Mouse (Mus musculus): Measurements from ENCODE around the gene Mllt10.

Mllt10 gene

GRCm38 (mm10) chr2:18051026-18051830, 3.8 kb upstream of the Mllt10 start:
- DNase-seq (ENCODE audit: low spot score in 2 of 2), result no peak

- no peak for DNase-seq (ENCODE audit: low spot score in 2 of 2)
Measured at GRCm38 (mm10) chr2:18051831-18052170, 3.2 kb upstream of the Mllt10 start.

- DNase-seq (ENCODE audit: low spot score in 2 of 2), result no peak
Measured at GRCm38 (mm10) chr2:18052581-18052980, 2.5 kb upstream of the Mllt10 start.

GRCm38 (mm10) chr2:18053243-18053950, 1.6 kb upstream of the Mllt10 start:
- no peak for DNase-seq (ENCODE audit: low spot score in 2 of 2)

GRCm38 (mm10) chr2:18053951-18054530, 996 bp upstream of the Mllt10 start:
- DNase-seq (ENCODE audit: low spot score in 2 of 2), result no peak

GRCm38 (mm10) chr2:18055929-18056785, 1.1 kb downstream of the Mllt10 start:
- peak; percentile 81 to 87 for DNase-seq (ENCODE audit: low spot score in 2 of 2)

- DNase-seq (ENCODE audit: low spot score in 2 of 2), result peak; percentile 75 to 77
Measured at GRCm38 (mm10) chr2:18056786-18057255, 1.8 kb downstream of the Mllt10 start.

GRCm38 (mm10) chr2:18057336-18058145, 2.5 kb downstream of the Mllt10 start:
- DNase-seq (ENCODE audit: low spot score in 2 of 2), result peak; percentile 55 to 72

GRCm38 (mm10) chr2:18058146-18058708, 3.2 kb downstream of the Mllt10 start:
- no peak for DNase-seq (ENCODE audit: low spot score in 2 of 2)

- DNase-seq (ENCODE audit: low spot score in 2 of 2), result no peak
Measured at GRCm38 (mm10) chr2:18059063-18059462, 4.0 kb downstream of the Mllt10 start.

GRCm38 (mm10) chr2:18059891-18060290, 4.9 kb downstream of the Mllt10 start:
- DNase-seq (ENCODE audit: low spot score in 2 of 2), result no peak

- no peak for DNase-seq (ENCODE audit: low spot score in 2 of 2)
Measured at GRCm38 (mm10) chr2:18060396-18060795, 5.4 kb downstream of the Mllt10 start.

- peak; percentile 60 to 73 for DNase-seq (ENCODE audit: low spot score in 2 of 2)
Measured at GRCm38 (mm10) chr2:18063763-18064251, 8.8 kb downstream of the Mllt10 start.

- peak; percentile 86 to 90 for DNase-seq (ENCODE audit: low spot score in 2 of 2)
Measured at GRCm38 (mm10) chr2:18064356-18064858, 9.4 kb downstream of the Mllt10 start.

GRCm38 (mm10) chr2:18064941-18065707, 10.1 kb downstream of the Mllt10 start:
- peak; percentile 60 to 68 for DNase-seq (ENCODE audit: low spot score in 2 of 2)

- no peak for DNase-seq (ENCODE audit: low spot score in 2 of 2)
Measured at GRCm38 (mm10) chr2:18065708-18066030, 10.6 kb downstream of the Mllt10 start.

GRCm38 (mm10) chr2:18066436-18066835, 11.4 kb downstream of the Mllt10 start:
- DNase-seq (ENCODE audit: low spot score in 2 of 2), result no peak

GRCm38 (mm10) chr2:18068071-18068796, 13.2 kb downstream of the Mllt10 start:
- DNase-seq (ENCODE audit: low spot score in 2 of 2), result no peak

- DNase-seq (ENCODE audit: low spot score in 2 of 2), result no peak
Measured at GRCm38 (mm10) chr2:18071947-18072346, 16.9 kb downstream of the Mllt10 start.

Data from right cerebral cortex, adult 2 months (tissue).